In the genomic region with DNA sequence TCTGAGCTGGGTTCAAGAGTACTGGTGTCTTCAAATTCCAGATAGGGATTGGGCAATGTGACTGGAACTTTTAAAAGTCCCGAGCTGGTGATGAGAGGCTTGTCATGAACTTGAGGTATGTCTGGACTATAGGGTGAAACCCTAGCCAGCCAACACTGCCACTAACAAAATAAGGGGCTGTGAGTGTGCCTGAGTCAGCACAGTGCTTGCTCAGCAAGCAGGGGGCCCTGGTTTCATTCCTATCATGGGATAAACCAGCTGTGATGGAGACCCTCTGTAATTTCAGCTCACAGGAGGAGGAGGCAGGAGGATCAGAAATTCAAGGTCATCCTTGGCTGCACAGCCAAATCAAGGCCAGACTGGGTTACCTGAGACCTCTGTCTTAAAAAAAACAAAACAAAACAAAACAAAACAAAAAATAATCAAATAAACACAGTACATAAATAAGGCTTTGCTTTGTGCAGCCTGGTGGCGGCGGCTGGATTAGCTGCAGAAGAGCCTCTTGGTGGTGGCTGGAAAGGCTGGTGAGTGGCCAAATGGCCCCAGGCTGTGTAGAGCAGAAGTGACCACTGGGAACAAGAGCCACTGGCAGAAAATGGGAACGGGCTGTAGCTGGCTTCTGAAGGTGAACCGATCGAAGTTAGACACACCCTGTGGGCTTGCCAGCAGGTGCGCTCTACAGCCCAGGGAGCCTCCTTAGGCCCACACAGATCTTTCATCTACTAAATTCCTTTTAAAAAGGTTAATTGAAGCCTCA, we compare ENCODE assay signal across 11 mouse cellular contexts. TPM values are rescaled to one million over a fixed set of nuclear protein-coding genes. Genes with fewer than 3 reads are reported as not detected.
DNase-seq lines count a peak whose midpoint lies in the region; ATAC-seq and TF ChIP-seq lines count a peak whose summit lies in the region.
"Had no signal": no experiment of that assay in that cellular context is flagged by ENCODE, and none has a peak within 500 bp of the region (broad histone marks: within the 10 kb centered on the region; RNA-seq: fewer than 3 reads in every experiment).

No protein-coding gene starts in this region.

- no peak for TF ChIP-seq EP300 in heart, postnatal 0 days (IDR thresholded peaks at IDR 0.05; ENCODE audit: low read depth)

- H3K27ac ChIP-seq in heart, postnatal 0 days (ENCODE audit: low read depth): peak overlapping the region; percentile 61
- H3K27ac ChIP-seq in neural tube, embryonic 13.5 days (replicated peaks): peak overlapping the region; percentile 38
- H3K27ac ChIP-seq in limb, embryonic 15.5 days: peak overlapping the region; percentile 77

- H3K27me3 ChIP-seq in heart, postnatal 0 days (ENCODE audit: control insufficient read depth, insufficient read depth, low read length): peaks cover 5% of the 10 kb centered on the region; the same call in 1 of the 2 replicates
- peaks cover 11% of the 10 kb centered on the region for H3K27me3 ChIP-seq in neural tube, embryonic 13.5 days
- no peaks in the 10 kb centered on the region for H3K27me3 ChIP-seq in limb, embryonic 15.5 days

- no peaks in the 10 kb centered on the region for H3K36me3 ChIP-seq in heart, postnatal 0 days (replicated peaks; ENCODE audit: control insufficient read depth, insufficient read depth, low read length)
- H3K36me3 ChIP-seq in neural tube, embryonic 13.5 days: no peaks in the 10 kb centered on the region
- H3K36me3 ChIP-seq in limb, embryonic 15.5 days: no peaks in the 10 kb centered on the region

- 0 out of 2 replicates have a peak, but pooled peaks cover 4% of the 10 kb centered on the region for H3K9me3 ChIP-seq in heart, postnatal 0 days (replicated peaks; ENCODE audit: control insufficient read depth, low read length)
- peaks cover 6% of the 10 kb centered on the region; the same call in 1 of the 2 replicates for H3K9me3 ChIP-seq in neural tube, embryonic 13.5 days
- no peaks in the 10 kb centered on the region for H3K9me3 ChIP-seq in limb, embryonic 15.5 days

- WGBS in heart, postnatal 0 days: 82% methylated on average over 7 of the region's 7 CpGs
- 70% methylated on average over 7 of the region's 7 CpGs for WGBS in neural tube, embryonic 13.5 days
- 62% methylated on average over 7 of the region's 7 CpGs for WGBS in limb, embryonic 15.5 days

- intact Hi-C loops in heart, postnatal 10 days (cut with DNase I): no loop called here

- H3K4me3 ChIP-seq in heart, postnatal 0 days (ENCODE audit: low read depth, low read length): no peak overlapping the region
- no peak overlapping the region for H3K4me3 ChIP-seq in neural tube, embryonic 13.5 days
- no peak overlapping the region for H3K4me3 ChIP-seq in limb, embryonic 15.5 days

- peaks cover 6% of the 10 kb centered on the region for H3K4me1 ChIP-seq in heart, postnatal 0 days (ENCODE audit: control insufficient read depth, insufficient read depth)
- peaks cover 9% of the 10 kb centered on the region for H3K4me1 ChIP-seq in neural tube, embryonic 13.5 days (replicated peaks)
- peaks cover 17% of the 10 kb centered on the region for H3K4me1 ChIP-seq in limb, embryonic 15.5 days

- H3K9ac ChIP-seq in heart, postnatal 0 days (replicated peaks; ENCODE audit: low read depth, low read length): no peak overlapping the region
- 0 out of 2 replicates have a peak overlapping the region, but pooled peaks have one; percentile 34 for H3K9ac ChIP-seq in neural tube, embryonic 13.5 days
- H3K9ac ChIP-seq in limb, embryonic 15.5 days: no peak overlapping the region

- DNase-seq in heart, postnatal 0 days (ENCODE audit: low spot score): no peak
- no peak for DNase-seq in heart, postnatal 10 days
- no peak for DNase-seq in neural tube, embryonic 10.5 days (ENCODE audit: extremely low spot score, low spot score)
- peak; percentile 57 to 60 for DNase-seq in kidney, adult 8-10 months
- DNase-seq in urinary bladder, adult 2 months (ENCODE audit: low spot score): no peak
- DNase-seq in right cerebral cortex, postnatal 36 days (ENCODE audit: low spot score in 2 of 2): no peak
- DNase-seq: spleen, adult 18-20 months; thymus, postnatal 14 days had no signal

- no peak for ATAC-seq in heart, postnatal 0 days (ENCODE audit: insufficient read depth, low read depth)
- ATAC-seq in neural tube, embryonic 13.5 days (ENCODE audit: low read depth): no peak
- ATAC-seq in limb, embryonic 15.5 days (ENCODE audit: insufficient number of reproducible peaks, low FRiP score, low TSS enrichment, low read depth): no peak

- H3K4me2 ChIP-seq in heart, postnatal 0 days (ENCODE audit: low read depth, low read length): no peak overlapping the region
- no peak overlapping the region for H3K4me2 ChIP-seq in neural tube, embryonic 13.5 days
- no peak overlapping the region for H3K4me2 ChIP-seq in limb, embryonic 15.5 days

- no peak for TF ChIP-seq CTCF in heart, postnatal 0 days (IDR thresholded peaks at IDR 0.05; ENCODE audit: low read depth)

RNA-seq across cellular contexts. Expression of a gene that starts 6.3 kb away (rescaled TPM):
- total RNA-seq in heart, postnatal 0 days (2014; rRNA removed; ENCODE audit: low replicate concordance): 14.1 and 16.5 TPM in 2 replicates
- polyA plus RNA-seq in heart, postnatal 0 days (2015; fragmentation: Nextera tagmentation; extraction: Ambion mirVana): 6.8 and 7.5 TPM in 2 replicates
- 10 to 100 TPM; 12.9 to 18.1 TPM for total RNA-seq in heart, postnatal 10 days (2021)
- 14.2 and 15.6 TPM in 2 replicates for polyA plus RNA-seq in neural tube, embryonic 13.5 days (2015; fragmentation: Nextera tagmentation; extraction: Ambion mirVana)
- 38.6 and 41.0 TPM in 2 replicates for polyA plus RNA-seq in limb, embryonic 15.5 days (2015; fragmentation: Nextera tagmentation; extraction: Ambion mirVana)
- polyA plus RNA-seq in urinary bladder, adult 2 months (2012; rRNA removed): 5.1 and 6.5 TPM in 2 replicates

RNA-seq across cellular contexts. Expression of a gene that starts 45.2 kb away (rescaled TPM):
- 0.35 TPM in 1 of 2 replicates, not detected in the other for total RNA-seq in heart, postnatal 0 days (2014; rRNA removed; ENCODE audit: low replicate concordance)
- polyA plus RNA-seq in heart, postnatal 0 days (2015; fragmentation: Nextera tagmentation; extraction: Ambion mirVana): 0.92 and 0.97 TPM in 2 replicates
- under 1 TPM; 0.96 to 0.99 TPM for total RNA-seq in heart, postnatal 10 days (2021)
- 1.2 and 2.8 TPM in 2 replicates for polyA plus RNA-seq in neural tube, embryonic 13.5 days (2015; fragmentation: Nextera tagmentation; extraction: Ambion mirVana)
- polyA plus RNA-seq in limb, embryonic 15.5 days (2015; fragmentation: Nextera tagmentation; extraction: Ambion mirVana): 1.8 and 2.9 TPM in 2 replicates
- polyA plus RNA-seq in urinary bladder, adult 2 months (2012; rRNA removed): 0.93 and 1.0 TPM in 2 replicates

RNA-seq across cellular contexts. Expression of a gene that starts 45.9 kb away (rescaled TPM):
- not detected in 2 replicates for total RNA-seq in heart, postnatal 0 days (2014; rRNA removed; ENCODE audit: low replicate concordance)
- polyA plus RNA-seq in heart, postnatal 0 days (2015; fragmentation: Nextera tagmentation; extraction: Ambion mirVana): not detected in 2 replicates
- total RNA-seq in heart, postnatal 10 days (2021): not detected
- polyA plus RNA-seq in neural tube, embryonic 13.5 days (2015; fragmentation: Nextera tagmentation; extraction: Ambion mirVana): not detected in 2 replicates
- not detected in 2 replicates for polyA plus RNA-seq in limb, embryonic 15.5 days (2015; fragmentation: Nextera tagmentation; extraction: Ambion mirVana)
- not detected in 2 replicates for polyA plus RNA-seq in urinary bladder, adult 2 months (2012; rRNA removed)
- total RNA-seq: gastrocnemius, postnatal 25 days had no signal

RNA-seq across cellular contexts. Expression of a gene that starts 48.9 kb away (rescaled TPM):
- total RNA-seq in heart, postnatal 0 days (2014; rRNA removed; ENCODE audit: low replicate concordance): not detected in 2 replicates
- polyA plus RNA-seq in heart, postnatal 0 days (2015; fragmentation: Nextera tagmentation; extraction: Ambion mirVana): 0.12 and 0.18 TPM in 2 replicates
- total RNA-seq in heart, postnatal 10 days (2021): under 1 TPM in 1 of 2 experiments, not detected in 1; 0.32 TPM
- polyA plus RNA-seq in neural tube, embryonic 13.5 days (2015; fragmentation: Nextera tagmentation; extraction: Ambion mirVana): 19.4 and 22.7 TPM in 2 replicates
- 0.86 and 1.7 TPM in 2 replicates for polyA plus RNA-seq in limb, embryonic 15.5 days (2015; fragmentation: Nextera tagmentation; extraction: Ambion mirVana)
- 0.15 and 0.22 TPM in 2 replicates for polyA plus RNA-seq in urinary bladder, adult 2 months (2012; rRNA removed)
- total RNA-seq: gastrocnemius, postnatal 25 days had no signal

Comparison
In these comparisons a context has a peak if more than half of its experiments do, and no peak if none do; other contexts are left out.
1. DNase-seq: peak in kidney, adult 8-10 months (2 of 2); none in heart, postnatal 0 days (single experiment), heart, postnatal 10 days (0 of 2), neural tube, embryonic 10.5 days (single experiment), urinary bladder, adult 2 months (single experiment) and right cerebral cortex, postnatal 36 days (0 of 2).
2. Peak in every context shown above with its lines, with median percentiles within 50 percentile points of each other: H3K27ac ChIP-seq.